Mouse (Mus musculus) hindbrain, postnatal 0 days (tissue): Measurements from ENCODE around the gene Reep3. TPM values are rescaled to one million over a fixed set of nuclear protein-coding genes. Genes with fewer than 3 reads are reported as not detected.

Experiments
- ATAC-seq: fragments of 200-750 bp; cut with Nextera tagmentation; 2 replicates; pipeline ENCODE4 v1.8.0; 2017; ENCODE audit warnings: mild to moderate bottlenecking, moderate TSS enrichment, moderate library complexity
- DNase-seq: peaks from one replicate; pipeline ENCODE4 v3.0.0-alpha.2; 2015; ENCODE audit warnings: low spot score
- H3K27ac ChIP-seq: fragments of 300-500 bp; sonication (generic); 2 replicates; pipeline ENCODE4 v1.5.1; 2014; ENCODE audit warnings: mild to moderate bottlenecking
- H3K27me3 ChIP-seq: fragments of 300-500 bp; sonication (generic); 2 replicates; pipeline ENCODE4 v1.6.1; 2014; ENCODE audit warnings: low read length, mixed read lengths; ENCODE audit not compliant: insufficient read depth
- H3K36me3 ChIP-seq: fragments of 300-500 bp; sonication (generic); 2 replicates; pipeline ENCODE4 v1.6.1; 2014; ENCODE audit warnings: low read length, mixed read lengths; ENCODE audit not compliant: insufficient read depth
- H3K4me1 ChIP-seq: fragments of 300-500 bp; sonication (generic); 2 replicates; pipeline ENCODE4 v1.6.1; 2014; ENCODE audit warnings: antibody characterized with exemption, low read length, mixed read lengths; ENCODE audit not compliant: insufficient read depth
- H3K4me2 ChIP-seq: fragments of 300-500 bp; sonication (generic); 2 replicates; pipeline ENCODE4 v1.6.1; 2014; ENCODE audit warnings: low read depth, mild to moderate bottlenecking, low read length, moderate library complexity, mixed read lengths
- H3K4me3 ChIP-seq: fragments of 300-500 bp; sonication (generic); 2 replicates; pipeline ENCODE4 v1.5.1; 2014; ENCODE audit warnings: low read length
- H3K9ac ChIP-seq: fragments of 300-500 bp; sonication (generic); replicated peaks from 2 replicates; pipeline ENCODE4 v1.6.1; 2014; ENCODE audit warnings: mild to moderate bottlenecking, low read length, moderate library complexity, mixed read lengths
- H3K9me3 ChIP-seq: fragments of 300-500 bp; sonication (generic); 2 replicates; pipeline ENCODE4 v1.6.1; 2016; ENCODE audit warnings: low read length, mixed read lengths
- CTCF ChIP-seq: IDR thresholded peaks from 2 replicates; pipeline ENCODE4 v1.5.1; 2016; ENCODE audit warnings: antibody characterized with exemption, control low read depth, low read depth
- WGBS: fragments of 180-500 bp; shearing (Covaris S2); extraction: QIAGEN DNeasy Blood & Tissue Kit; methylation state at CpG from one replicate; pipeline ENCODE4 v1.1.7; 2014; 5-methylcytosine and 5-hydroxymethylcytosine counted together
- polyA plus RNA-seq: library from polyadenylated mRNA; unstranded; fragments of >200 nt; fragmentation: Nextera tagmentation; extraction: Ambion mirVana; gene quantifications from 2 replicates; pipeline ENCODE4 v1.2.1, GENCODE M21; 2015
- total RNA-seq: library from RNA; depleted of rRNA; stranded (reverse); fragments of >200 nt; gene quantifications from 2 replicates; pipeline ENCODE4 v1.2.3, GENCODE M21; 2014

The Reep3 gene
- total and polyA plus RNA-seq, 2 experiments from 2014 or later = 33.9 to 36.2 TPM

GRCm38 (mm10) chr10:67073577-67073976 is 23.2 kb downstream of the Reep3 start:
- H3K9me3 ChIP-seq = no peaks in the 10 kb centered on the region
- H3K27ac ChIP-seq = no peak overlapping the region
- H3K4me2 ChIP-seq = no peak overlapping the region
- no peak overlapping the region for H3K4me3 ChIP-seq
- peaks cover 9% of the 10 kb centered on the region for H3K4me1 ChIP-seq
- DNase-seq (no peak), ATAC-seq (no peak)
- WGBS = 97% methylated on average over 8 of the region's 8 CpGs
- H3K36me3 ChIP-seq = no peaks in the 10 kb centered on the region
- no peak overlapping the region for H3K9ac ChIP-seq
- no peak for TF ChIP-seq CTCF
- no peaks in the 10 kb centered on the region for H3K27me3 ChIP-seq

GRCm38 (mm10) chr10:67072600-67072999 is 24.1 kb downstream of the Reep3 start:
- Histone ChIP-seq H3K4me1 (peaks cover 9% of the 10 kb centered on the region), H3K4me2 (no peak overlapping the region), H3K27ac (no peak overlapping the region), H3K9ac (no peak overlapping the region), H3K27me3 (no peaks in the 10 kb centered on the region), H3K36me3 (no peaks in the 10 kb centered on the region), H3K4me3 (no peak overlapping the region), H3K9me3 (no peaks in the 10 kb centered on the region)
- 91% methylated on average over 4 of the region's 4 CpGs for WGBS
- DNase-seq = no peak
- no peak for TF ChIP-seq CTCF
- ATAC-seq = no peak

DNA sequence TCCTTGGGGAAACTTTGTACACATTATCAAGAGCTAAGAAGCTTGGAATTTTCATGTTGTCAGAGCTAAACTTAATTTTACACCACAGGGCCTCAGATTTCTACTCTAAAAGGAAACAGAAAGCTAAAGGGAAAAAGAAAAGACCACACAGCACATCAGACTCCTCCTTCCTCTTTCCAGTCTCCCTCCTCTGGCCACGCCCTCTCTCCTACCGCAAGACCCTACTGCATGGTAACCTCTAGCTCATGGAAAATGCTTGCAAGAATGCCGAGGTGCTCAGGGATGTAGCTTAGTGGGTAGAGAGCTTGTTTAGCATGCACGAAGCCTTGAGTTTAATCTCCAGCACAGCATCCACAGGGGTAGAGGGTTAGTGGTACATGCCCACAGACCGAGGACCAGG is 24.9 kb downstream of the Reep3 start:
- Histone ChIP-seq H3K27ac (no peak overlapping the region), H3K4me3 (no peak overlapping the region), H3K9ac (no peak overlapping the region), H3K36me3 (no peaks in the 10 kb centered on the region), H3K9me3 (no peaks in the 10 kb centered on the region), H3K4me1 (peaks cover 9% of the 10 kb centered on the region), H3K4me2 (no peak overlapping the region), H3K27me3 (no peaks in the 10 kb centered on the region)
- WGBS = 81% methylated on average over 5 of the region's 5 CpGs
- ATAC-seq (no peak), DNase-seq (no peak)
- no peak for TF ChIP-seq CTCF

GRCm38 (mm10) chr10:67071389-67071788 is 25.4 kb downstream of the Reep3 start:
- H3K9me3 ChIP-seq = no peaks in the 10 kb centered on the region
- H3K4me3 ChIP-seq = no peak overlapping the region
- H3K27me3 ChIP-seq = no peaks in the 10 kb centered on the region
- DNase-seq (no peak), ATAC-seq (no peak)
- H3K4me2 ChIP-seq = no peak overlapping the region
- no peaks in the 10 kb centered on the region for H3K36me3 ChIP-seq
- H3K27ac ChIP-seq = no peak overlapping the region
- H3K4me1 ChIP-seq = peaks cover 4% of the 10 kb centered on the region; the same call in 1 of the 2 replicates
- 63% methylated on average over 4 of the region's 4 CpGs for WGBS
- TF ChIP-seq CTCF = no peak
- H3K9ac ChIP-seq = no peak overlapping the region

- Histone ChIP-seq H3K4me1 (no peaks in the 10 kb centered on the region), H3K27me3 (no peaks in the 10 kb centered on the region), H3K9ac (no peak overlapping the region), H3K4me2 (no peak overlapping the region), H3K27ac (no peak overlapping the region), H3K9me3 (no peaks in the 10 kb centered on the region), H3K4me3 (no peak overlapping the region), H3K36me3 (no peaks in the 10 kb centered on the region)
- TF ChIP-seq CTCF = no peak
- ATAC-seq (no peak), DNase-seq (no peak)
- 91% methylated on average over 10 of the region's 10 CpGs for WGBS
Observed at GRCm38 (mm10) chr10:67069013-67069412, 27.7 kb downstream of the Reep3 start.

DNA sequence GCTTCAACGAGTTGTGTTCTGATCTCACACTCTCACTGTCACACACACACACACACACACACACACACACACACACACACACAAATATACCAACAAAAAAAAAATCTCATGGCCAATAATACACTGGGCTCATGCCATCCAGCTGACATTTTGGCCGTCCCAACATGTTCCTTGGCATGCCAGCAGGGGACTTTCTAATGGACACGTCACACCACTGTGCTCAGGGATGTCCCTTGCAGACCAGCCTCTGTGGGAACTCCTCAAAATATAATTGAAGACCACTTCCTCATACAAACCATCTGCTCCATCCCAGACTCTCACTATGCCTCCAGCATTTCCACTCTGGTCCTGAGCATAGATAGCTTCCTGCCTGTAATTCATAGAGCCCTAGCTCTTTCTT is 30.3 kb downstream of the Reep3 start:
- no peaks in the 10 kb centered on the region for H3K9me3 ChIP-seq
- H3K27me3 ChIP-seq = no peaks in the 10 kb centered on the region
- H3K4me1 ChIP-seq = no peaks in the 10 kb centered on the region
- no peak overlapping the region for H3K4me2 ChIP-seq
- H3K36me3 ChIP-seq = no peaks in the 10 kb centered on the region
- peak; percentile 19 for TF ChIP-seq CTCF
- peak overlapping the region; percentile 29; the same call in 1 of the 2 replicates for H3K27ac ChIP-seq
- ATAC-seq (peak; percentile 70; the same call in 1 of the 2 replicates), DNase-seq (peak; percentile 58)
- WGBS = 41% methylated on average over 3 of the region's 3 CpGs
- no peak overlapping the region for H3K4me3 ChIP-seq
- no peak overlapping the region for H3K9ac ChIP-seq

DNA sequence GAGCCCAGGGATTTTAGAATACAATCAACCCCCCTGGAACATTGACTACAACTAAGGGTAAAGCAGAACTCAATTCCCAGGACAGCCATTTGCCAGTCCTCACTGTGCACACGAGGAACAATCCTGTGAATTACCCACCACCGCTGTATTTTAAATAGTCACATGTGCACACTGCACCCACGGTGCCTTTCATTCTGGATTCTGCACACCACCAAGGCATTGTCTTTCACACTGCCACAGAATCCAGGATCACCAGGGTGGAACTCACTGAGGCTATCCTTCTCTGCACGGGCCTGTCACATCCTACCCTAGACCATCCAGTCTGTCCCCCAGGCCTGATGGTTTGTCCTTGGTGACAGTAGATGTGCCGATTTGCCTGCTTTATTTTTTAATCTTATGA is 30.8 kb downstream of the Reep3 start:
- Histone ChIP-seq H3K4me3 (no peak overlapping the region), H3K36me3 (no peaks in the 10 kb centered on the region), H3K9ac (no peak overlapping the region), H3K9me3 (no peaks in the 10 kb centered on the region), H3K27me3 (no peaks in the 10 kb centered on the region), H3K4me1 (no peaks in the 10 kb centered on the region), H3K27ac (peak overlapping the region; percentile 9; the same call in 1 of the 2 replicates), H3K4me2 (no peak overlapping the region)
- WGBS = 16% methylated on average over 5 of the region's 5 CpGs
- DNase-seq (no peak), ATAC-seq (0 out of 2 replicates have a peak, but pooled peaks have one; percentile 31)
- TF ChIP-seq CTCF = no peak
